Mouse (Mus musculus) retina, postnatal 1 day (tissue): ENCODE results near the gene Slc5a1.

Experiments used
- DNase-seq: peaks from one replicate; pipeline ENCODE4 v3.0.0-alpha.2; 2012

Slc5a1 gene

DNA sequence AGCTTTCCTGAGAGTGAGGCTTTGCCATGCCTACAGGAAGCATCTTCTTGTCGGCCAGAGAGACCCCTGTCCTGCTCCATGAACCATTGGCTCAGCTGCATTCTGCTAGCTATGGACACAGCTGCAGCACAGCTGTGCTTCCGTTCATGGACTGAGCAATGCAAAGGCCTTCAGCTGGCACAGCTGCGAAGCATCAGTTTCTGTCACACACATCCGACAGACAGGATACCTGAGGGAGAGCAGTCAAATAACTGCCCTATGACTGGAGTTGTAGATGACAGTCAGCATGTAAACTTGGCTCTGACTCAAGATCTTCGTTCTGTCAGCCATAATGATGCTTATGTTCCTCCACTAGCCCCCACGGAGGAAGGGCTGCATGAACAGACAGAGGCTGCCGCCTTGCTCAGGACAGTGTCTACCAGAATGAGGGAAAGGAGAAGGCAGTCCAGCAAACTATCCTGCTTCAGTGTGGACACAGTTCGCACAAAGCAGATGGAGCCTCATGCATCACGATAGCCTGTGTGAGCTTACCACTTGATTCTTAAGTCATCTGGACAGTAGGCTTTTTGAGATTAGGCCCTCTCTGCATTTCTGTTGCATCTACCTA, 91.3 kb downstream of the Slc5a1 start:
- DNase-seq: no peak

DNA sequence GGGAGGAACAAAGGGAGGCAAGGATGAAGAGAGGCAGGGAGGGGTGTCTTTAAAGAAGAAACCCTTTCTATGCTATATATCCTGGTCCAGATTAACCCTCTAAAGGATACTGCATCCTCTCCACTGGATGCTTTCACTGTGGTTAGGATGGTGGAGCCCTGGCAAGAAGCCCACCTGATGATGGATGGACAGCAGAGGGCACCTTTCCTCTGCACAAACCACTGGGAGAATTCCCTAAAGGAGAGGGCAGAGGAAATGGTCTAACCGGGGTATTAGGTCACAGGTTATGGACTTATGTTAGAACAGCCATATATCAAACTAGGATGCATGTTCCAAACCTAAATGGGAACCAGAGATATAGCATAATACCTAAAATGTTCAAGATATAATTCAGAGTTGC, 96.1 kb downstream of the Slc5a1 start:
- DNase-seq: no peak

DNA sequence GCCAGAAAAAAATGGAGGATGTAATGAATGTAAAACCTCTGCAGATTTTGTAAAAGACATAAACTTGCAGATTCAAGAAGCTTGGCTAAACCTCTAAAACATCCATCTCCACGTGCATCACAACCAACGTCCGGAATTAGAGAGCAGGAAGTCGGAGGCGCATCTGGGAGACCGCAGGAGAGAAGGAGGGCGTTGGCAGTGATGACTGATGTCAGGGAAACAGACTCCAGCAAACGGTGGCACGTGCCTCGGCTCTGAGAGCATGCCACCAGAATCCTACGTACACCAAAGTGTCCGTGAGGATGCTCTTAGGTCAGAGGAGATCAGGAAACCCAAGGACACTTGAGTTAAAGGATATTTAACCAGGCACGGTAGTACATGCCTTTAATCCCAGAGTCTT, 97.7 kb downstream of the Slc5a1 start:
- no peak for DNase-seq

DNA sequence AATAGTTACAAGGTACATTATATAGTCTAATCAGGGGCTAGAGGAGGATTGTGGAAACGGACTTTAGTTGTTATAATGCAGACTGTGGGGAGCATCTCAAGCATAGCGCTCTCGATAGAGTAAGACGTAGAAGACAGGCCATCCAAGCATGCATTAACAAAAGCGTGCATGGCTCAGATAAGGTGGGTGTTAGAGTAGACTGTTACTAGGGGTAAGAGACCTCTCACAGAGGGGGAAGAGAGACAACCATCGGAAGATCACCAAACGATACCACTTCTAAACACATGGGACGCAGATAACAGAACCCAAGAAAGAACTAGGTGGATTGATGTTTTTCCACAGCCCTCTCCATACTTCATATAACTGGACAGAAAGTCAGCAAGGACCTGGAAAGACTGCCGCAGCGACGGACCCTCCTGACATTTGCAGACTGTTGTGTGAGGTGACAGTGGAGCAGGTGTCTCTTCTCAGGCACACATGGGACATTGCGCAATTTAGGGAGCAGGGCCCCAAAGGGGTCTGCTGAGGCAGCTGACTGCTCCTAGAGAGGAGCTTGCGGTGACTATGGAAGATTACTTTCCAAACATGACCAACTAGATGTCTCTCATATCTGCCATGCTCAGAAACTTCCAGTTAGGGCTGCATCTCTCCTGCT, 98.6 kb downstream of the Slc5a1 start:
- DNase-seq: no peak

DNA sequence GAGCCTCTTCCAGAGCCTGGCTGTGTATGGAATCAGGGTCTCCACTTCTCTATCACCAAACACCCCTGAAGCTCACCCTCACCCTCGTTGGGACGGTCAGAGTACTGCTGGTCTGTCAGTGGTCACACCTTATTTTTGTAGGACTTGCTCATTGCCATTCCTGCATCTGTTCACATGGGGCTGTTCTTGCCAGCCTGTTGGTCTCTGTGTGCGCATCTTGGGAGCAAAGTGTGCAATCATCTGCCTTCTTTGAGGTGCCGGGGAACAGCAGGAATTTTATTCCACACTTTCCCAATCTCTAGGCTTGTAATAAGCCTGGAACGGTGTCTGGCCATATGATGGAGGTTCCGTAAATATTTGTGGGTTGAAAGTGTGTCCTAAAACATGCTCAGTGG, 99.1 kb downstream of the Slc5a1 start:
- DNase-seq: no peak

DNA sequence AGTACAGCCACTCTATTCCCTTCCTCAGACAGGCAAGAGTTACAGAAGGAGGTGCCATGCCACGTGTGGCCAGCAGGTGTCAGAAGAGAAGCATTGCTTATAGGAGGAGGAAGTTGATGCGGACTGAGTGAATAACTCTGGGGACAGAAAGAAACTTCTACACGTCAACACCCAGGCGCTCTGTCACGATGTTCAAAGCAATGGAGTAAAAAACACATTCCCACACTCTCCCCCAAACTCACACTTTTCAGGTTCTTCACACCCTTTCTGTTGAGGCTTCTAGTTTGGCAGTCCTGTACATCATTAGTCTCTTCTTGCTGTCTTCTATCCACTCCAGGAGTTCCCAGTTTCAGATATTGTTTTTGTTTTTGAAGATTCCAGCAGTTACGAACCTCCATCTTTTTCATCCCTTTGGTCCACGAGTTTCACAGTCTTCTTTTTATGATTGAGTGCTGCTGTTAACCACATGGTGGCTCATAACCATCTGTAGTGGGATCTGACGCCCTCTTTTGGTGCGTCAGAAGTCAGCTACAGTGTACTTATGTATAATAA, 99.7 kb downstream of the Slc5a1 start:
- peak; percentile 89 for DNase-seq

DNA sequence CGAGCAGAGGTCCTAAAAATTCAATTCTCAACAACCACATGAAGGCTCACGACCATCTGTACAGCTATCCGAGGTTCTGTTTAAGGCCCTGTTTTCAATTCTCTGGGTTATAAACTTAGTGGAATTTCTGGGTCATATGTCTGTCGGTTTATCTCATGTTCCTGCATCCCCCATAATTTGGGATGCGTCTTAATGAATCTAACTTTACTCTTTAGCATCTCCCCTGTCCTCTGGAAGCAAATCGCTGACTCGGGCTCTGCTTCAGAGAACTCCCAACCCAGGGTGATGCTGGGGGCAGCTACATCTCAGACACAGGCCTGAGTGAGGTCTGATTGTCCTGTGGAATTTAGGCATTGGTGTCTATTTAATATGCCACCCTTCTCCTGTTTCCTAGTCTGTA, 100.3 kb downstream of the Slc5a1 start:
- no peak for DNase-seq

DNA sequence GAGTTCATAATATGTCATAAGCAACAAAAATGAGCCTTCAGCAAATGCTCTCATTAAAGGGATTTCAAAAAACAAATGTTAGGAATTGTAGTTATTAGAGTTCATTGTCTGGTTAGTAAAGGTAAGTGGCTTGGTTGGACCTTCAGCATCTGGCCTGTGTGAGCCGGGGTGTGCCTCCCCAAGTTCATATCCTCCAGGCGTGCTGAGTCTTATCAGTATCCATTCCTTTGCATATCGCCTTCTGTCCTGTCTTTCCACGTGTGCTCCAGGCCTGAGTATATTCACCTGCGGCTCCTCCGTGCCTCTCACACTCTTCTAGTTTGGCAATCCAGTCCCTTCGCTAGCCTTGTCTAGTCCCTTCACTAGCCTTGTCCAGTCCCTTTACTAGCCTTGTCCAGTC, 102.3 kb downstream of the Slc5a1 start:
- DNase-seq: no peak

DNA sequence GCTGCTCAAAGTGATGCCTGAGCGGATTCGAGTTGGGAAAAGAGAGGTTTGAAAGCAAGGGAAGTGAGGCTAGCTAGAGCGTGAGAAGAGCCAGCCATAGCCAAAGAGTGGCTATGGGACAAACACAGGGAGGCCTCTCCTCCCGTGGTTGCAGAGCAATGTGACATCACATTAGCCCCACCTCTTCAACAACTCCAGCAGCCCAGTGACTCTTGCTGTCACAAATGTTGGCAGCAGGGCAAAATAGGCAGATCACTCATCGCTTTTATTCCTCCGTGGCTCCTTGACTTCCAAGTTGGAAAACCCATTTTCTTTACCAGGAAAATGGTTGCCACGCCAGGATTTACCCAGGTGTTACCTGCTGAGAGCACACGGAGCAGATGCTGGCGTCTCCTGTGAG, 103.1 kb downstream of the Slc5a1 start:
- no peak for DNase-seq

DNA sequence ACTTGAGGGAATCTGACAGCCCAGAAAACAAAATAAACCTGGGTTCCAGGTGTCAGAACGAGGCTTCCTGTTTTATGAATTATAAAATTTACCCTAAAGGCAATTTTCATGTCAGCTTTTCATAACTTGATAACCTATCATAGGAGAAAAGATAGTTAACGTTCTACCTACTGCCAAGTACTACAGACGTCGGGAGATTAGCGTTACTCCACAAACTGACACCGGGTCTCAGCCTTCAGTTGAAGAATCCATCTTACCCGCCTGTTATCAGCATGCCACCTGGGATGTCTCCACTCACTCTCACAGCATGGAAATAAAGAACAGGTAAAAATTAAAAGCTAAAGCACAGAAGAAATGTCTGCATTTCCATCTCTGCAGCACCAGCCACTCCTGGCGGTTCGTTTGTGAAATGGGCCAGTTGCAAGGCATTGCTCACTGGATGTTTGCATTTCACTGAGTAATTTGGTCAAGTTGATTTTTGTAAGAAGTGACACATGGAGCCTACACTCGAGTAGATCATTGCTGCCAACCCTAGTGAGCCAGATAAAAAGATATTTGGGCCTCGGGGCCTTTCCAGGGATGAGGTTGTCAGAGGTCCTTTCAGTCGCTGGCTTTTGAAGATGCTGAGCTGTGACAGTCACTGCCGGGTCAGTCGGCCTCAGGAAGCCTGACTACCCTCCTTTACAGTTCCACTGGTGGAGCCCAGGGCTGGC, 104.7 kb downstream of the Slc5a1 start:
- peak; percentile 80 for DNase-seq

DNA sequence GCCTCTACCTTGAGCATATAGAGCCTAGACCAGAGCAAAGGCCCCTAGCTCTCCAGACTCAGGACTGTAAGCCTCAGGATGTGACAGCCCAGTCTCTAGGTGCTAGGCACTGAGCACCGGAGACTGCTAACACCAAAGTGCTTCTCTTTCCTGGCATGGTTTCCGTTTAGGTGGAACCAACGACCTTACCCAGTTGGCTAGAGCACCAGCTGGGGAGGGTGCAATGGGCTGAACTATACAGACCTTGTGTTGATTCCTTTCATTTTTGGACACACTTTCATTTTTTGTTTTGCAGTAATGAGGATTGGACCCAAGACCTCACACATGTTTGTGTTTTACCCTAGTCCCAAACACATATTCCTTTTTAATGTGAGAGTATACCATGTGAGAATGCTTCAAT, 106.5 kb downstream of the Slc5a1 start:
- DNase-seq: no peak

DNA sequence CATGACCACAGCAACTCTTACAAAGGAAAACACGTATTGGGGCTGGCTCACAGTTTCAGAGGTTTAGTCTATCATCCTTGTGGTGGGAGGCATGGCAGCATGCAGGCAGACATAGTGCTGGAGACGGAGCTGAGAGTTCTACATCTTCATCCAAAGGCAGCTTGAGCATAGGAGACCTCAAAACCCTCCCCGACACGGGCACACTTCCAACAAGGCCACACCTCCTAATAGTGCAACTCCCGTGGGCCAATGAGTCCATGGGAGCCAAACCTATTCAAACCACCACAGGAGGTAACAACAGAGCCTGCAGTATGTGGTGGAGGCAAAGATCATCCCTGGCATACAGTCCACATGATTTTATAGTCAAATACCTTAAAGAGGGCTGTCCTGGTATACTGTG, 107.2 kb downstream of the Slc5a1 start:
- DNase-seq: no peak
